Mouse (Mus musculus) midbrain, embryonic 11.5 days (tissue): Measurements from ENCODE around the gene Zfp57. TPM values are rescaled to one million over a fixed set of nuclear protein-coding genes. Genes with fewer than 3 reads are reported as not detected.
A peak's percentile ranks its signal among the peaks of the same experiment; 100 is the strongest.

Source experiments
- ATAC-seq: fragments of 200-750 bp; cut with Nextera tagmentation; 2 replicates; pipeline ENCODE4 v1.8.0; 2017; ENCODE audit warnings: moderate TSS enrichment, moderate library complexity; ENCODE audit not compliant: low FRiP score
- DNase-seq: peaks from one replicate; pipeline ENCODE4 v3.0.0; 2015; ENCODE audit warnings: low spot score; ENCODE audit errors: missing footprints
- H3K27ac ChIP-seq: fragments of 300-500 bp; sonication (generic); 2 replicates; pipeline ENCODE4 v1.5.1; 2014; ENCODE audit warnings: low read depth, low read length
- H3K27me3 ChIP-seq: fragments of 300-500 bp; sonication (generic); 2 replicates; pipeline ENCODE4 v1.6.1; 2014; ENCODE audit warnings: mild to moderate bottlenecking, low read length, moderate library complexity, mixed read lengths; ENCODE audit not compliant: control insufficient read depth, insufficient read depth
- H3K36me3 ChIP-seq: fragments of 300-500 bp; sonication (generic); 2 replicates; pipeline ENCODE4 v1.6.1; 2014; ENCODE audit warnings: mild to moderate bottlenecking, low read length, moderate library complexity, mixed read lengths; ENCODE audit not compliant: control insufficient read depth, insufficient read depth
- H3K4me1 ChIP-seq: fragments of 300-500 bp; sonication (generic); 2 replicates; pipeline ENCODE4 v1.6.1; 2014; ENCODE audit warnings: low read length; ENCODE audit not compliant: control insufficient read depth, insufficient read depth
- H3K4me2 ChIP-seq: fragments of 300-500 bp; sonication (generic); 2 replicates; pipeline ENCODE4 v1.6.1; 2014; ENCODE audit warnings: mild to moderate bottlenecking, moderate library complexity
- H3K4me3 ChIP-seq: fragments of 300-500 bp; sonication (generic); 2 replicates; pipeline ENCODE4 v1.5.1; 2014; ENCODE audit warnings: low read depth, low read length
- H3K9ac ChIP-seq: fragments of 300-500 bp; sonication (generic); 2 replicates; pipeline ENCODE4 v1.6.1; 2014; ENCODE audit warnings: low read length
- H3K9me3 ChIP-seq: fragments of 300-500 bp; sonication (generic); 2 replicates; pipeline ENCODE4 v1.6.1; 2016; ENCODE audit warnings: low read length; ENCODE audit not compliant: control insufficient read depth
- WGBS: fragments of 180-500 bp; shearing (Covaris S2); extraction: QIAGEN DNeasy Blood & Tissue Kit; methylation state at CpG from one replicate; pipeline ENCODE4 v1.1.7; 2014; 5-methylcytosine and 5-hydroxymethylcytosine counted together
- polyA plus RNA-seq: library from polyadenylated mRNA; unstranded; fragments of >200 nt; fragmentation: Nextera tagmentation; extraction: Ambion mirVana; gene quantifications from 2 replicates; pipeline ENCODE4 v1.2.1, GENCODE M21; 2014

The Zfp57 gene
- polyA plus RNA-seq, 1 experiment from 2014 or later: 89.9 TPM

- Histone ChIP-seq H3K4me1 (peaks cover 2% of the 10 kb centered on the region; the same call in 1 of the 2 replicates), H3K4me2 (no peak overlapping the region), H3K9me3 (no peaks in the 10 kb centered on the region), H3K27ac (no peak overlapping the region), H3K4me3 (no peak overlapping the region), H3K27me3 (no peaks in the 10 kb centered on the region), H3K36me3 (no peaks in the 10 kb centered on the region), H3K9ac (no peak overlapping the region)
- no peak for ATAC-seq
- no peak for DNase-seq
- 96% methylated on average over 4 of the region's 4 CpGs for WGBS
These were observed 26.5 kb downstream of the Zfp57 start for GRCm38 (mm10) chr17:37027486-37027885.

GRCm38 (mm10) chr17:37028212-37028611 is 27.2 kb downstream of the Zfp57 start:
- 5% methylated on average over 10 of the region's 10 CpGs for WGBS
- ATAC-seq: peak; percentile 35

GRCm38 (mm10) chr17:37028683-37029120 is 27.7 kb downstream of the Zfp57 start:
- peak; percentile 99 for ATAC-seq
- Histone ChIP-seq H3K9ac (peak overlapping the region; percentile 69), H3K27ac (peak overlapping the region; percentile 97), H3K27me3 (no peaks in the 10 kb centered on the region), H3K9me3 (no peaks in the 10 kb centered on the region), H3K4me3 (peak overlapping the region; percentile 39), H3K4me1 (peaks cover 2% of the 10 kb centered on the region; the same call in 1 of the 2 replicates), H3K36me3 (no peaks in the 10 kb centered on the region), H3K4me2 (peak overlapping the region; percentile 41)
- WGBS: under 1% methylated on average over 14 of the region's 14 CpGs
- peak; percentile 99 for DNase-seq

More at GRCm38 (mm10) chr17:37028212-37028611, 27.2 kb downstream of the Zfp57 start:
- peaks cover 2% of the 10 kb centered on the region; the same call in 1 of the 2 replicates for H3K4me1 ChIP-seq
- H3K9me3 ChIP-seq: no peaks in the 10 kb centered on the region
- H3K9ac ChIP-seq: peak overlapping the region; percentile 69
- peak overlapping the region; percentile 41 for H3K4me2 ChIP-seq
- peak overlapping the region; percentile 39 for H3K4me3 ChIP-seq
- DNase-seq: no peak
- peak overlapping the region; percentile 97 for H3K27ac ChIP-seq
- no peaks in the 10 kb centered on the region for H3K36me3 ChIP-seq
- no peaks in the 10 kb centered on the region for H3K27me3 ChIP-seq

- DNase-seq: no peak
- WGBS: 75% methylated on average over 8 of the region's 8 CpGs
These were observed 28.2 kb downstream of the Zfp57 start for GRCm38 (mm10) chr17:37029162-37029561.

GRCm38 (mm10) chr17:37039127-37039894 is 38.3 kb downstream of the Zfp57 start:
- H3K27me3 ChIP-seq: no peaks in the 10 kb centered on the region
- no peak overlapping the region for H3K4me2 ChIP-seq
- H3K9ac ChIP-seq: no peak overlapping the region
- H3K36me3 ChIP-seq: no peaks in the 10 kb centered on the region
- H3K4me3 ChIP-seq: no peak overlapping the region
- H3K9me3 ChIP-seq: no peaks in the 10 kb centered on the region
- no peak for DNase-seq
- no peak for ATAC-seq
- WGBS: 74% methylated on average over 2 of the region's 2 CpGs
- no peak overlapping the region for H3K27ac ChIP-seq
- H3K4me1 ChIP-seq: no peaks in the 10 kb centered on the region

More at GRCm38 (mm10) chr17:37029162-37029561, 28.2 kb downstream of the Zfp57 start:
- Histone ChIP-seq H3K4me1 (peaks cover 2% of the 10 kb centered on the region; the same call in 1 of the 2 replicates), H3K9me3 (no peaks in the 10 kb centered on the region), H3K4me2 (peak overlapping the region; percentile 41), H3K27ac (peak overlapping the region; percentile 97), H3K9ac (peak overlapping the region; percentile 69), H3K4me3 (peak overlapping the region; percentile 39), H3K27me3 (no peaks in the 10 kb centered on the region), H3K36me3 (no peaks in the 10 kb centered on the region)
- ATAC-seq: peak; percentile 35

- Histone ChIP-seq H3K27ac (peak overlapping the region; percentile 79; the same call in 1 of the 2 replicates), H3K4me1 (peaks cover 14% of the 10 kb centered on the region), H3K27me3 (peaks cover 14% of the 10 kb centered on the region), H3K4me2 (peak overlapping the region; percentile 91), H3K9ac (peak overlapping the region; percentile 95; the same call in 1 of the 2 replicates), H3K9me3 (no peaks in the 10 kb centered on the region), H3K4me3 (peak overlapping the region; percentile 79), H3K36me3 (no peaks in the 10 kb centered on the region)
- ATAC-seq (no peak), DNase-seq (no peak)
- WGBS: 81% methylated on average over 7 of the region's 7 CpGs
These were observed 43.8 kb downstream of the Zfp57 start for GRCm38 (mm10) chr17:37044651-37045244.

- H3K27ac ChIP-seq: peak within 1 kb of the TSS; percentile 79
- H3K4me2 ChIP-seq: peak within 1 kb of the TSS; percentile 91
- peak within 1 kb of the TSS; percentile 79 for H3K4me3 ChIP-seq
- H3K9ac ChIP-seq: peak within 1 kb of the TSS; percentile 95
- no peaks in the 10 kb centered on the region for H3K9me3 ChIP-seq
- H3K4me1 ChIP-seq: peaks cover 20% of the 10 kb centered on the region
- peaks cover 14% of the 10 kb centered on the region for H3K27me3 ChIP-seq
- no peaks in the 10 kb centered on the region for H3K36me3 ChIP-seq
- peak; percentile 98 for DNase-seq
- under 1% methylated on average over 43 of the region's 55 CpGs for WGBS
- ATAC-seq: peak; percentile 81
These were observed 44.8 kb downstream of the Zfp57 start, which contains the start of gene Gabbr1 for GRCm38 (mm10) chr17:37045611-37046311. Gene Gabbr1 (plus strand): TSS chr17:37045966.

GRCm38 (mm10) chr17:37046312-37047112 is 45.5 kb downstream of the Zfp57 start:
- WGBS: under 1% methylated on average over 37 of the region's 58 CpGs
- Histone ChIP-seq H3K36me3 (no peaks in the 10 kb centered on the region), H3K27ac (peak overlapping the region; percentile 79), H3K9me3 (no peaks in the 10 kb centered on the region), H3K4me3 (peak overlapping the region; percentile 79), H3K27me3 (peaks cover 14% of the 10 kb centered on the region), H3K4me1 (peaks cover 26% of the 10 kb centered on the region), H3K4me2 (peak overlapping the region; percentile 91), H3K9ac (peak overlapping the region; percentile 95)
- peak; percentile 55 for ATAC-seq
- DNase-seq: peak; percentile 96
